In genomic region chr2:65845551-65845950, GRCm38 (mm10) we compare ENCODE assay signal across 9 mouse cellular contexts. TPM values are rescaled to one million over a fixed set of nuclear protein-coding genes. Genes with fewer than 3 reads are reported as not detected.
DNase-seq lines count a peak whose midpoint lies in the region; ATAC-seq and TF ChIP-seq lines count a peak whose summit lies in the region.
"Had no signal": no experiment of that assay in that cellular context is flagged by ENCODE, and none has a peak within 500 bp of the region (broad histone marks: within the 10 kb centered on the region; RNA-seq: fewer than 3 reads in every experiment).

Csrnp3 (plus strand) TSS chr2:65845767.

- peak within 1 kb of the TSS; percentile 21; the same call in 1 of the 2 replicates for H3K9ac ChIP-seq in embryonic facial prominence, embryonic 15.5 days
- peak within 1 kb of the TSS; percentile 67 for H3K9ac ChIP-seq in hindbrain, embryonic 14.5 days
- H3K9ac ChIP-seq in midbrain, embryonic 15.5 days: peak within 1 kb of the TSS; percentile 73
- H3K9ac ChIP-seq in stomach, postnatal 0 days (ENCODE audit: low read length): peak within 1 kb of the TSS; percentile 35; the same call in 1 of the 2 replicates

- 3% methylated on average over 6 of the region's 6 CpGs for WGBS in embryonic facial prominence, embryonic 15.5 days
- 1% methylated on average over 6 of the region's 6 CpGs for WGBS in hindbrain, embryonic 14.5 days
- 0% methylated on average over 6 of the region's 6 CpGs for whole genome bisulfite sequencing in midbrain, embryonic 15.5 days
- 5% methylated on average over 6 of the region's 6 CpGs for WGBS in stomach, postnatal 0 days

- ATAC-seq in embryonic facial prominence, embryonic 15.5 days (ENCODE audit: insufficient number of reproducible peaks, low FRiP score, low TSS enrichment, low read depth): peak; percentile 79
- peak; percentile 91 for ATAC-seq in hindbrain, embryonic 14.5 days (ENCODE audit: low FRiP score)
- ATAC-seq in midbrain, embryonic 15.5 days (replicated peaks): peak; percentile 91
- ATAC-seq in stomach, postnatal 0 days (ENCODE audit: low FRiP score, low TSS enrichment): no peak; the same call in 1 of the 2 replicates

- intact Hi-C loops in left cerebral cortex, postnatal 10 days (cut with DNase I): loop anchor here (5.0 kb wide), 1 partner anchor 52 kb away; no protein-coding TSS in a partner anchor

- H3K27me3 ChIP-seq in embryonic facial prominence, embryonic 15.5 days: no peaks in the 10 kb centered on the region
- H3K27me3 ChIP-seq in hindbrain, embryonic 14.5 days (ENCODE audit: control insufficient read depth, insufficient read depth, low read length): no peaks in the 10 kb centered on the region
- H3K27me3 ChIP-seq in midbrain, embryonic 15.5 days (replicated peaks): no peaks in the 10 kb centered on the region
- H3K27me3 ChIP-seq in stomach, postnatal 0 days (ENCODE audit: control insufficient read depth, insufficient read depth, low read length): no peaks in the 10 kb centered on the region

- no peaks in the 10 kb centered on the region for H3K36me3 ChIP-seq in embryonic facial prominence, embryonic 15.5 days
- H3K36me3 ChIP-seq in hindbrain, embryonic 14.5 days (replicated peaks; ENCODE audit: control insufficient read depth, insufficient read depth): no peaks in the 10 kb centered on the region
- no peaks in the 10 kb centered on the region for H3K36me3 ChIP-seq in midbrain, embryonic 15.5 days (replicated peaks)
- H3K36me3 ChIP-seq in stomach, postnatal 0 days (ENCODE audit: control insufficient read depth, insufficient read depth, low read length): no peaks in the 10 kb centered on the region

- DNase-seq in urinary bladder, postnatal 14 days (ENCODE audit: low spot score): peak; percentile 11
- DNase-seq in urinary bladder, adult 2 months (ENCODE audit: low spot score): no peak
- DNase-seq in hindbrain, embryonic 14.5 days (ENCODE audit: low spot score): peak; percentile 80
- DNase-seq in left cerebral cortex, postnatal 10 days (ENCODE audit: extremely low spot score in 1 of 2, low spot score in 2 of 2): peak; percentile 73 to 79
- peak; percentile 21 for DNase-seq in stomach, postnatal 0 days (ENCODE audit: low spot score)
- no peak for DNase-seq in thymus, postnatal 4 days

- peak within 1 kb of the TSS; percentile 46 for H3K4me3 ChIP-seq in embryonic facial prominence, embryonic 15.5 days (replicated peaks)
- peak within 1 kb of the TSS; percentile 47 for H3K4me3 ChIP-seq in hindbrain, embryonic 14.5 days (replicated peaks; ENCODE audit: low read length)
- peak within 1 kb of the TSS; percentile 64 for H3K4me3 ChIP-seq in midbrain, embryonic 15.5 days
- H3K4me3 ChIP-seq in stomach, postnatal 0 days (ENCODE audit: low read depth, low read length): peak within 1 kb of the TSS; percentile 41

- H3K4me1 ChIP-seq in embryonic facial prominence, embryonic 15.5 days: 0 out of 2 replicates have a peak, but pooled peaks cover 7% of the 10 kb centered on the region
- peaks cover 15% of the 10 kb centered on the region for H3K4me1 ChIP-seq in hindbrain, embryonic 14.5 days (replicated peaks; ENCODE audit: control insufficient read depth, insufficient read depth, low read length)
- peaks cover 13% of the 10 kb centered on the region for H3K4me1 ChIP-seq in midbrain, embryonic 15.5 days
- no peaks in the 10 kb centered on the region for H3K4me1 ChIP-seq in stomach, postnatal 0 days (replicated peaks; ENCODE audit: control insufficient read depth, insufficient read depth)

- no peak for TF ChIP-seq CTCF in stomach, postnatal 0 days (IDR thresholded peaks at IDR 0.05; ENCODE audit: low read depth)

- peak within 1 kb of the TSS; percentile 60 for H3K4me2 ChIP-seq in embryonic facial prominence, embryonic 15.5 days (replicated peaks)
- H3K4me2 ChIP-seq in hindbrain, embryonic 14.5 days (replicated peaks): peak within 1 kb of the TSS; percentile 79
- peak within 1 kb of the TSS; percentile 54 for H3K4me2 ChIP-seq in midbrain, embryonic 15.5 days
- H3K4me2 ChIP-seq in stomach, postnatal 0 days (replicated peaks; ENCODE audit: low read depth): peak within 1 kb of the TSS; percentile 54

- TF ChIP-seq EP300 in stomach, postnatal 0 days (optimal IDR thresholded peaks at IDR 0.05): no peak

- H3K27ac ChIP-seq in embryonic facial prominence, embryonic 15.5 days (replicated peaks): 0 out of 2 replicates have a peak within 1 kb of the TSS, but pooled peaks have one; percentile 22
- H3K27ac ChIP-seq in hindbrain, embryonic 14.5 days: peak within 1 kb of the TSS; percentile 85
- H3K27ac ChIP-seq in midbrain, embryonic 15.5 days: peak within 1 kb of the TSS; percentile 92
- no peak within 1 kb of the TSS for H3K27ac ChIP-seq in stomach, postnatal 0 days (replicated peaks)

- no peaks in the 10 kb centered on the region for H3K9me3 ChIP-seq in embryonic facial prominence, embryonic 15.5 days (replicated peaks)
- no peaks in the 10 kb centered on the region for H3K9me3 ChIP-seq in hindbrain, embryonic 14.5 days (ENCODE audit: control insufficient read depth, low read length)
- no peaks in the 10 kb centered on the region for H3K9me3 ChIP-seq in midbrain, embryonic 15.5 days
- H3K9me3 ChIP-seq in stomach, postnatal 0 days (ENCODE audit: control insufficient read depth, low read length): no peaks in the 10 kb centered on the region

RNA-seq across cellular contexts. Expression of gene Csrnp3, which starts in this region (rescaled TPM):
- polyA plus RNA-seq in urinary bladder, adult 2 months (2012; rRNA removed): 0.01 and 0.03 TPM in 2 replicates
- 1.6 and 2.2 TPM in 2 replicates for polyA plus RNA-seq in embryonic facial prominence, embryonic 15.5 days (2015; fragmentation: Nextera tagmentation; extraction: Ambion mirVana)
- polyA plus RNA-seq in hindbrain, embryonic 14.5 days (2014; fragmentation: Nextera tagmentation; extraction: Ambion mirVana): 54.4 and 56.0 TPM in 2 replicates
- total RNA-seq in left cerebral cortex, postnatal 10 days (2021): 100 to 1,000 TPM in 1 of 2 experiments, 10 to 100 TPM in 1; 97.7 to 107 TPM
- polyA plus RNA-seq in midbrain, embryonic 15.5 days (2015; fragmentation: Nextera tagmentation; extraction: Ambion mirVana): 62.3 and 70.4 TPM in 2 replicates
- polyA plus RNA-seq in stomach, postnatal 0 days (2015; fragmentation: Nextera tagmentation; extraction: Ambion mirVana): 0.42 and 0.56 TPM in 2 replicates
- polyA plus RNA-seq: spleen, adult 2 months had no signal

Comparison
In these comparisons a context has a peak if more than half of its experiments do, and no peak if none do; other contexts are left out.
1. RNA of gene Csrnp3 (polyA plus RNA-seq): 62.3 to 70.4 TPM in midbrain, embryonic 15.5 days and 54.4 to 56.0 TPM in hindbrain, embryonic 14.5 days; 1.6 to 2.2 TPM in embryonic facial prominence, embryonic 15.5 days, 0.42 to 0.56 TPM in stomach, postnatal 0 days and 0.01 to 0.03 TPM in urinary bladder, adult 2 months; every median in the first group is over 10 times any median in the second.
2. DNase-seq: peak in urinary bladder, postnatal 14 days (single experiment), hindbrain, embryonic 14.5 days (single experiment) and left cerebral cortex, postnatal 10 days (2 of 2); none in urinary bladder, adult 2 months (single experiment) and thymus, postnatal 4 days (single experiment).
3. Peak in DNase-seq, H3K4me3 ChIP-seq, H3K9ac ChIP-seq and H3K4me2 ChIP-seq in stomach, postnatal 0 days; RNA of the gene not detected or under 1 TPM.
4. H3K9ac ChIP-seq: peak in every context shown above with its lines; median percentile 73 in midbrain, embryonic 15.5 days; 67 in hindbrain, embryonic 14.5 days; 35 in stomach, postnatal 0 days; 21 in embryonic facial prominence, embryonic 15.5 days.
5. Peak in every context shown above with its lines, with median percentiles within 50 percentile points of each other: H3K4me2 ChIP-seq and H3K4me3 ChIP-seq.